Mouse (Mus musculus) brain, embryonic 14.5 days (tissue): ENCODE results near the gene Rilp.

Source experiments
- CTCF ChIP-seq: fragments of 200-500 bp; IDR thresholded peaks from 2 replicates; pipeline ENCODE4 v1.5.1; 2012; ENCODE audit warnings: inconsistent platforms, mild to moderate bottlenecking, moderate library complexity, borderline replicate concordance; ENCODE audit not compliant: insufficient read depth, insufficient read length; ENCODE audit errors: extremely low read depth
- POLR2A ChIP-seq: fragments of 200-500 bp; IDR thresholded peaks from 2 replicates; pipeline ENCODE4 v1.6.1; 2012; ENCODE audit warnings: mild to moderate bottlenecking, inconsistent platforms, borderline replicate concordance; ENCODE audit not compliant: poor library complexity, insufficient read depth, insufficient read length, severe bottlenecking; ENCODE audit errors: extremely low read depth

- TF ChIP-seq CTCF (no peak), POLR2A (no peak)
These were observed 5.3 kb downstream of the Rilp start for GRCm38 (mm10) chr11:75515186-75515585.
